Mouse (Mus musculus) midbrain, postnatal 0 days (tissue): ENCODE measurements around the gene Polr2l. TPM values are rescaled to one million over a fixed set of nuclear protein-coding genes. Genes with fewer than 3 reads are reported as not detected.

Experiments used
- ATAC-seq: fragments of 200-750 bp; cut with Nextera tagmentation; 2 replicates; pipeline ENCODE4 v1.8.0; 2017; ENCODE audit warnings: moderate number of reproducible peaks, mild to moderate bottlenecking, moderate TSS enrichment, moderate library complexity; ENCODE audit not compliant: low FRiP score
- DNase-seq: peaks from one replicate; pipeline ENCODE4 v3.0.0-alpha.2; 2015; ENCODE audit warnings: low spot score
- H3K27ac ChIP-seq: fragments of 300-500 bp; sonication (generic); 2 replicates; pipeline ENCODE4 v1.5.1; 2014; ENCODE audit warnings: low read depth, mild to moderate bottlenecking, low read length, mixed read lengths
- H3K27me3 ChIP-seq: fragments of 300-500 bp; sonication (generic); 2 replicates; pipeline ENCODE4 v1.6.1; 2014; ENCODE audit warnings: low read length, control low read depth, mixed read lengths; ENCODE audit not compliant: insufficient read depth
- H3K36me3 ChIP-seq: fragments of 300-500 bp; sonication (generic); 2 replicates; pipeline ENCODE4 v1.6.1; 2014; ENCODE audit warnings: low read length, control low read depth, mixed read lengths; ENCODE audit not compliant: insufficient read depth
- H3K4me1 ChIP-seq: fragments of 300-500 bp; sonication (generic); 2 replicates; pipeline ENCODE4 v1.6.1; 2014; ENCODE audit warnings: mild to moderate bottlenecking, control low read depth, antibody characterized with exemption, low read length, mixed read lengths; ENCODE audit not compliant: insufficient read depth
- H3K4me2 ChIP-seq: fragments of 300-500 bp; sonication (generic); 2 replicates; pipeline ENCODE4 v1.6.1; 2014; ENCODE audit warnings: low read depth, mild to moderate bottlenecking, low read length, mixed read lengths; ENCODE audit not compliant: poor library complexity, severe bottlenecking
- H3K4me3 ChIP-seq: fragments of 300-500 bp; sonication (generic); 2 replicates; pipeline ENCODE4 v1.5.1; 2014; ENCODE audit warnings: low read depth, mild to moderate bottlenecking, low read length, moderate library complexity
- H3K9ac ChIP-seq: fragments of 300-500 bp; sonication (generic); replicated peaks from 2 replicates; pipeline ENCODE4 v1.6.1; 2014; ENCODE audit warnings: mild to moderate bottlenecking, low read length, moderate library complexity, mixed read lengths; ENCODE audit not compliant: poor library complexity, severe bottlenecking
- H3K9me3 ChIP-seq: fragments of 300-500 bp; sonication (generic); 2 replicates; pipeline ENCODE4 v1.6.1; 2016; ENCODE audit warnings: low read length, control low read depth
- CTCF ChIP-seq: IDR thresholded peaks from 2 replicates; pipeline ENCODE4 v1.5.1; 2016; ENCODE audit warnings: antibody characterized with exemption, mild to moderate bottlenecking
- WGBS: fragments of 180-500 bp; shearing (Covaris S2); extraction: QIAGEN DNeasy Blood & Tissue Kit; methylation state at CpG from one replicate; pipeline ENCODE4 v1.1.7; 2014; 5-methylcytosine and 5-hydroxymethylcytosine counted together
- polyA plus RNA-seq: library from polyadenylated mRNA; unstranded; fragments of >200 nt; fragmentation: Nextera tagmentation; extraction: Ambion mirVana; gene quantifications from 2 replicates; pipeline ENCODE4 v1.2.1, GENCODE M21; 2015
- total RNA-seq: library from RNA; depleted of rRNA; stranded (reverse); fragments of >200 nt; gene quantifications from 2 replicates; pipeline ENCODE4 v1.2.3, GENCODE M21; 2014

Polr2l gene
- total and polyA plus RNA-seq, 2 experiments from 2014 or later, result 28.9 to 78.5 TPM

- no peak for TF ChIP-seq CTCF
- Histone ChIP-seq H3K4me3 (no peak overlapping the region), H3K27ac (no peak overlapping the region), H3K4me1 (no peaks in the 10 kb centered on the region), H3K9ac (no peak overlapping the region), H3K27me3 (no peaks in the 10 kb centered on the region), H3K9me3 (no peaks in the 10 kb centered on the region), H3K4me2 (no peak overlapping the region), H3K36me3 (peaks cover 24% of the 10 kb centered on the region)
- ATAC-seq, result no peak
- peak; percentile 28 for DNase-seq
- WGBS, result 87% methylated on average over 7 of the region's 7 CpGs
Observed at GRCm38 (mm10) chr7:141501820-141502555, 27.1 kb upstream of the Polr2l start.

- 96% methylated on average over 3 of the region's 3 CpGs for WGBS
- Histone ChIP-seq H3K9me3 (no peaks in the 10 kb centered on the region), H3K9ac (no peak overlapping the region), H3K4me2 (no peak overlapping the region), H3K4me1 (no peaks in the 10 kb centered on the region), H3K4me3 (no peak overlapping the region), H3K27me3 (no peaks in the 10 kb centered on the region), H3K36me3 (peaks cover 49% of the 10 kb centered on the region), H3K27ac (no peak overlapping the region)
- no peak for TF ChIP-seq CTCF
- DNase-seq, result no peak
- ATAC-seq, result no peak
Observed at GRCm38 (mm10) chr7:141497600-141497999, 22.7 kb upstream of the Polr2l start.

- H3K36me3 ChIP-seq, result peaks cover 47% of the 10 kb centered on the region
- no peak overlapping the region for H3K4me2 ChIP-seq
- no peaks in the 10 kb centered on the region for H3K4me1 ChIP-seq
- TF ChIP-seq CTCF, result no peak
- no peaks in the 10 kb centered on the region for H3K9me3 ChIP-seq
- WGBS, result 90% methylated on average over 4 of the region's 4 CpGs
- H3K9ac ChIP-seq, result no peak overlapping the region
- ATAC-seq (no peak), DNase-seq (no peak)
- H3K4me3 ChIP-seq, result no peak overlapping the region
- no peak overlapping the region for H3K27ac ChIP-seq
- H3K27me3 ChIP-seq, result no peaks in the 10 kb centered on the region
Observed at GRCm38 (mm10) chr7:141495940-141496339, 21.0 kb upstream of the Polr2l start.

- Histone ChIP-seq H3K9ac (no peak overlapping the region), H3K4me3 (no peak overlapping the region), H3K4me1 (no peaks in the 10 kb centered on the region), H3K36me3 (peaks cover 50% of the 10 kb centered on the region), H3K4me2 (no peak overlapping the region), H3K27ac (no peak overlapping the region), H3K9me3 (no peaks in the 10 kb centered on the region), H3K27me3 (no peaks in the 10 kb centered on the region)
- ATAC-seq, result no peak
- 85% methylated on average over 2 of the region's 2 CpGs for WGBS
- TF ChIP-seq CTCF, result no peak
- no peak for DNase-seq
Observed at GRCm38 (mm10) chr7:141495379-141495778, 20.4 kb upstream of the Polr2l start.

GRCm38 (mm10) chr7:141493729-141494128, 18.8 kb upstream of the Polr2l start:
- Histone ChIP-seq H3K36me3 (peaks cover 39% of the 10 kb centered on the region), H3K9me3 (no peaks in the 10 kb centered on the region), H3K9ac (no peak overlapping the region), H3K4me3 (no peak overlapping the region), H3K27me3 (no peaks in the 10 kb centered on the region), H3K4me2 (no peak overlapping the region), H3K4me1 (no peaks in the 10 kb centered on the region), H3K27ac (no peak overlapping the region)
- DNase-seq (no peak), ATAC-seq (no peak)
- no peak for TF ChIP-seq CTCF
- 95% methylated on average over 1 of the region's 1 CpGs for WGBS

- Histone ChIP-seq H3K4me2 (no peak overlapping the region), H3K9me3 (no peaks in the 10 kb centered on the region), H3K27ac (no peak overlapping the region), H3K4me3 (no peak overlapping the region), H3K27me3 (no peaks in the 10 kb centered on the region), H3K9ac (no peak overlapping the region), H3K4me1 (no peaks in the 10 kb centered on the region), H3K36me3 (peaks cover 38% of the 10 kb centered on the region)
- 82% methylated on average over 5 of the region's 5 CpGs for WGBS
- DNase-seq, result no peak
- TF ChIP-seq CTCF, result no peak
- ATAC-seq, result no peak
Observed at GRCm38 (mm10) chr7:141492738-141493137, 17.8 kb upstream of the Polr2l start.
